Mouse (Mus musculus): ENCODE data around the gene Adamts17.

Gene Adamts17

GRCm38 (mm10) chr7:66846582-66846981, 7.0 kb downstream of the Adamts17 start:
- no peak for DNase-seq (ENCODE audit: low spot score)

- DNase-seq (ENCODE audit: low spot score): no peak
These were observed 7.8 kb downstream of the Adamts17 start for GRCm38 (mm10) chr7:66847299-66847698.

- no peak for DNase-seq (ENCODE audit: low spot score)
These were observed 9.8 kb downstream of the Adamts17 start for GRCm38 (mm10) chr7:66849316-66849715.

GRCm38 (mm10) chr7:66852164-66852563, 12.6 kb downstream of the Adamts17 start:
- no peak for DNase-seq (ENCODE audit: low spot score)

GRCm38 (mm10) chr7:66857610-66858009, 18.1 kb downstream of the Adamts17 start:
- DNase-seq (ENCODE audit: low spot score): no peak

GRCm38 (mm10) chr7:66858247-66859075, 18.9 kb downstream of the Adamts17 start:
- no peak for DNase-seq (ENCODE audit: low spot score)

GRCm38 (mm10) chr7:66859220-66859619, 19.7 kb downstream of the Adamts17 start:
- no peak for DNase-seq (ENCODE audit: low spot score)

GRCm38 (mm10) chr7:66866944-66867718, 27.6 kb downstream of the Adamts17 start:
- DNase-seq (ENCODE audit: low spot score): no peak

GRCm38 (mm10) chr7:66867719-66868501, 28.4 kb downstream of the Adamts17 start:
- peak; percentile 45 for DNase-seq (ENCODE audit: low spot score)

GRCm38 (mm10) chr7:66871520-66871919, 32.0 kb downstream of the Adamts17 start:
- DNase-seq (ENCODE audit: low spot score): no peak

GRCm38 (mm10) chr7:66871940-66872511, 32.5 kb downstream of the Adamts17 start:
- DNase-seq (ENCODE audit: low spot score): no peak

GRCm38 (mm10) chr7:66873235-66873634, 33.7 kb downstream of the Adamts17 start:
- DNase-seq (ENCODE audit: low spot score): no peak

- DNase-seq (ENCODE audit: low spot score): no peak
These were observed 51.9 kb downstream of the Adamts17 start for GRCm38 (mm10) chr7:66891431-66891830.

- DNase-seq (ENCODE audit: low spot score): no peak
These were observed 52.6 kb downstream of the Adamts17 start for GRCm38 (mm10) chr7:66892096-66892495.

- DNase-seq (ENCODE audit: low spot score): no peak
These were observed 62.8 kb downstream of the Adamts17 start for GRCm38 (mm10) chr7:66902376-66902775.

- no peak for DNase-seq (ENCODE audit: low spot score)
These were observed 63.5 kb downstream of the Adamts17 start for GRCm38 (mm10) chr7:66903014-66903413.

- DNase-seq (ENCODE audit: low spot score): no peak
These were observed 66.4 kb downstream of the Adamts17 start for GRCm38 (mm10) chr7:66905941-66906340.

GRCm38 (mm10) chr7:66912866-66913265, 73.3 kb downstream of the Adamts17 start:
- DNase-seq (ENCODE audit: low spot score): peak; percentile 29

GRCm38 (mm10) chr7:66923595-66923994, 84.1 kb downstream of the Adamts17 start:
- DNase-seq (ENCODE audit: low spot score): no peak

GRCm38 (mm10) chr7:66924104-66924503, 84.6 kb downstream of the Adamts17 start:
- DNase-seq (ENCODE audit: low spot score): no peak

- DNase-seq (ENCODE audit: low spot score): no peak
These were observed 89.7 kb downstream of the Adamts17 start for GRCm38 (mm10) chr7:66929263-66929662.

GRCm38 (mm10) chr7:66931291-66931690, 91.8 kb downstream of the Adamts17 start:
- no peak for DNase-seq (ENCODE audit: low spot score)
